Mouse (Mus musculus) kidney, postnatal 0 days (tissue): ENCODE results near the gene 1700001P01Rik. TPM values are rescaled to one million over a fixed set of nuclear protein-coding genes. Genes with fewer than 3 reads are reported as not detected.

Source experiments
- ATAC-seq: fragments of 200-750 bp; cut with Nextera tagmentation; replicated peaks from 2 replicates; pipeline ENCODE4 v1.8.0; 2017; ENCODE audit warnings: low read depth, moderate number of reproducible peaks, moderate TSS enrichment, moderate library complexity; ENCODE audit not compliant: low FRiP score
- DNase-seq: peaks from one replicate; pipeline ENCODE4 v3.0.0-alpha.2; 2016; ENCODE audit warnings: low spot score
- H3K27ac ChIP-seq: fragments of 300-500 bp; sonication (generic); 2 replicates; pipeline ENCODE4 v1.5.1; 2014; ENCODE audit warnings: mild to moderate bottlenecking
- H3K27me3 ChIP-seq: fragments of 300-500 bp; sonication (generic); 2 replicates; pipeline ENCODE4 v1.6.1; 2014; ENCODE audit warnings: low read length, mixed read lengths; ENCODE audit not compliant: insufficient read depth
- H3K36me3 ChIP-seq: fragments of 300-500 bp; sonication (generic); 2 replicates; pipeline ENCODE4 v1.6.1; 2014; ENCODE audit warnings: low read length, mixed read lengths; ENCODE audit not compliant: insufficient read depth
- H3K4me1 ChIP-seq: fragments of 300-500 bp; sonication (generic); replicated peaks from 2 replicates; pipeline ENCODE4 v1.6.1; 2014; ENCODE audit warnings: antibody characterized with exemption, low read length, mixed read lengths; ENCODE audit not compliant: insufficient read depth
- H3K4me2 ChIP-seq: fragments of 300-500 bp; sonication (generic); 2 replicates; pipeline ENCODE4 v1.6.1; 2014; ENCODE audit warnings: mild to moderate bottlenecking, low read length, moderate library complexity, mixed read lengths
- H3K4me3 ChIP-seq: fragments of 300-500 bp; sonication (generic); replicated peaks from 2 replicates; pipeline ENCODE4 v1.5.1; 2014; ENCODE audit warnings: low read depth, low read length
- H3K9ac ChIP-seq: fragments of 300-500 bp; sonication (generic); 2 replicates; pipeline ENCODE4 v1.6.1; 2014; ENCODE audit warnings: low read depth, low read length
- H3K9me3 ChIP-seq: fragments of 300-500 bp; sonication (generic); replicated peaks from 2 replicates; pipeline ENCODE4 v1.6.1; 2016; ENCODE audit warnings: low read length, inconsistent platforms, mixed read lengths
- CTCF ChIP-seq: IDR thresholded peaks from 2 replicates; pipeline ENCODE4 v1.5.1; 2016; ENCODE audit warnings: antibody characterized with exemption, low read depth, mild to moderate bottlenecking, moderate library complexity
- WGBS: fragments of 180-500 bp; shearing (Covaris S2); extraction: QIAGEN DNeasy Blood & Tissue Kit; methylation state at CpG from one replicate; pipeline ENCODE4 v1.1.7; 2014; 5-methylcytosine and 5-hydroxymethylcytosine counted together
- polyA plus RNA-seq: library from polyadenylated mRNA; unstranded; fragments of >200 nt; fragmentation: Nextera tagmentation; extraction: Ambion mirVana; gene quantifications from 2 replicates; pipeline ENCODE4 v1.2.1, GENCODE M21; 2015

1700001P01Rik gene
- polyA plus RNA-seq, 1 experiment from 2014 or later, result not detected

GRCm38 (mm10) chr11:97810970-97811369 lies 35.3 kb upstream of the 1700001P01Rik start:
- WGBS, result 40% methylated on average over 3 of the region's 3 CpGs
- Histone ChIP-seq H3K4me1 (peaks cover 76% of the 10 kb centered on the region), H3K4me3 (no peak overlapping the region), H3K36me3 (peaks cover 25% of the 10 kb centered on the region), H3K27me3 (no peaks in the 10 kb centered on the region), H3K9me3 (no peaks in the 10 kb centered on the region), H3K4me2 (no peak overlapping the region), H3K27ac (peak overlapping the region; percentile 84), H3K9ac (no peak overlapping the region)
- no peak for TF ChIP-seq CTCF
- no peak for ATAC-seq
- no peak for DNase-seq

GRCm38 (mm10) chr11:97810356-97810755 lies 34.6 kb upstream of the 1700001P01Rik start:
- Histone ChIP-seq H3K27ac (peak overlapping the region; percentile 84), H3K4me2 (no peak overlapping the region), H3K9me3 (no peaks in the 10 kb centered on the region), H3K36me3 (peaks cover 20% of the 10 kb centered on the region), H3K9ac (no peak overlapping the region), H3K27me3 (no peaks in the 10 kb centered on the region), H3K4me1 (peaks cover 79% of the 10 kb centered on the region), H3K4me3 (no peak overlapping the region)
- no peak for TF ChIP-seq CTCF
- 72% methylated on average over 7 of the region's 7 CpGs for WGBS
- DNase-seq (no peak), ATAC-seq (no peak)

GRCm38 (mm10) chr11:97809235-97810121 lies 33.8 kb upstream of the 1700001P01Rik start:
- Histone ChIP-seq H3K9ac (no peak overlapping the region; the same call in 1 of the 2 replicates), H3K4me1 (peaks cover 84% of the 10 kb centered on the region), H3K27me3 (no peaks in the 10 kb centered on the region), H3K36me3 (peaks cover 12% of the 10 kb centered on the region), H3K4me3 (no peak overlapping the region), H3K4me2 (no peak overlapping the region), H3K27ac (peak overlapping the region; percentile 77), H3K9me3 (no peaks in the 10 kb centered on the region)
- ATAC-seq (no peak), DNase-seq (no peak)
- 54% methylated on average over 7 of the region's 7 CpGs for WGBS
- no peak for TF ChIP-seq CTCF

GRCm38 (mm10) chr11:97808621-97809234 lies 33.0 kb upstream of the 1700001P01Rik start:
- peaks cover 11% of the 10 kb centered on the region; the same call in 1 of the 2 replicates for H3K36me3 ChIP-seq

GRCm38 (mm10) chr11:97808093-97808492 lies 32.4 kb upstream of the 1700001P01Rik start:
- Histone ChIP-seq H3K27ac (peak overlapping the region; percentile 77), H3K9ac (no peak overlapping the region), H3K27me3 (no peaks in the 10 kb centered on the region), H3K4me3 (no peak overlapping the region), H3K4me2 (peak overlapping the region; percentile 19; the same call in 1 of the 2 replicates), H3K4me1 (peaks cover 86% of the 10 kb centered on the region), H3K36me3 (peaks cover 11% of the 10 kb centered on the region; the same call in 1 of the 2 replicates), H3K9me3 (no peaks in the 10 kb centered on the region)
- TF ChIP-seq CTCF, result no peak
- 44% methylated on average over 2 of the region's 2 CpGs for WGBS
- DNase-seq (peak; percentile 86), ATAC-seq (no peak)

More at GRCm38 (mm10) chr11:97808621-97809234, 33.0 kb upstream of the 1700001P01Rik start:
- Histone ChIP-seq H3K27me3 (no peaks in the 10 kb centered on the region), H3K4me3 (no peak overlapping the region), H3K4me1 (peaks cover 91% of the 10 kb centered on the region), H3K4me2 (peak overlapping the region; percentile 19; the same call in 1 of the 2 replicates), H3K9ac (no peak overlapping the region), H3K27ac (peak overlapping the region; percentile 77), H3K9me3 (no peaks in the 10 kb centered on the region)
- ATAC-seq (no peak), DNase-seq (no peak)
- TF ChIP-seq CTCF, result no peak
- WGBS, result 43% methylated on average over 5 of the region's 5 CpGs

- ATAC-seq (no peak), DNase-seq (no peak)
- H3K36me3 ChIP-seq, result peaks cover 11% of the 10 kb centered on the region; the same call in 1 of the 2 replicates
These were observed 31.9 kb upstream of the 1700001P01Rik start for GRCm38 (mm10) chr11:97807626-97808025.

More at GRCm38 (mm10) chr11:97807626-97808025, 31.9 kb upstream of the 1700001P01Rik start:
- Histone ChIP-seq H3K9me3 (no peaks in the 10 kb centered on the region), H3K4me2 (0 out of 2 replicates have a peak overlapping the region, but pooled peaks have one; percentile 19), H3K9ac (no peak overlapping the region), H3K27me3 (no peaks in the 10 kb centered on the region), H3K27ac (peak overlapping the region; percentile 77), H3K4me3 (no peak overlapping the region), H3K4me1 (peaks cover 81% of the 10 kb centered on the region)
- WGBS, result 36% methylated on average over 6 of the region's 6 CpGs
- no peak for TF ChIP-seq CTCF
